Mouse (Mus musculus): Measurements from ENCODE around the gene Zfp568.

DNA sequence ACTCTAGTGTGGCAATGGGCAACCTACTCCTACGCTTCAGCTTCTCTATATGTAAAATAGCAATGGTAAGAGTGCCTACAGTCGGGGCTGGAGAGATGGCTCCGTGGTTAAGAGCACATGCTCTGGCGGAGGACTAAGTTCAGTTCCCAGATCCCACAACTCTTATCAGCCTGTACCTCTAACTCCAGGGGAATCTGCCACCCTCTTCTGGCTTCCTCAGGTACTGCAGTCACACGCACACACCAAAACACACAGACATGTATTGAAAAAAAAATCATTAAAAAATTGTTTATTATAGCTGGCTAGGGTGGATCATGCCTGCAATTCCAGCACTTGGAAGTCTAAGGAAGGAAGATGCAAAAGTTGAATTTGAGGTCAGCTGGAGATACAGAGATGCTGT lies 78.7 kb downstream of the Zfp568 start:
- TF ChIP-seq POLR2A (IDR thresholded peaks at IDR 0.05; ENCODE audit: control insufficient read depth, low read depth, low read length) (no peak), CTCF (IDR thresholded peaks at IDR 0.05; ENCODE audit: control insufficient read depth, insufficient read depth, insufficient replicate concordance, low read depth, low read length) (no peak; the same call in 1 of the 2 replicates)

Measured in testis, adult 2 months (tissue).